Mouse (Mus musculus) forebrain, embryonic 11.5 days (tissue): Measurements from ENCODE around the gene Hist1h2aa. TPM values are rescaled to one million over a fixed set of nuclear protein-coding genes. Genes with fewer than 3 reads are reported as not detected.

ENCODE experiments used
- ATAC-seq: fragments of 200-750 bp; cut with Nextera tagmentation; replicated peaks from 2 replicates; pipeline ENCODE4 v1.8.0; 2017; ENCODE audit warnings: moderate TSS enrichment; ENCODE audit not compliant: low FRiP score
- DNase-seq: peaks from one replicate; pipeline ENCODE4 v3.0.0-alpha.2; 2017; ENCODE audit warnings: low spot score
- H3K27ac ChIP-seq: fragments of 300-500 bp; sonication (generic); 2 replicates; pipeline ENCODE4 v1.5.1; 2014; ENCODE audit warnings: low read depth, low read length
- H3K27me3 ChIP-seq: fragments of 300-500 bp; sonication (generic); 2 replicates; pipeline ENCODE4 v1.6.1; 2014; ENCODE audit warnings: mild to moderate bottlenecking, low read length, mixed read lengths; ENCODE audit not compliant: control insufficient read depth, insufficient read depth
- H3K36me3 ChIP-seq: fragments of 300-500 bp; sonication (generic); 2 replicates; pipeline ENCODE4 v1.6.1; 2014; ENCODE audit warnings: mild to moderate bottlenecking, low read length, moderate library complexity, mixed read lengths; ENCODE audit not compliant: control insufficient read depth, insufficient read depth
- H3K4me1 ChIP-seq: fragments of 300-500 bp; sonication (generic); replicated peaks from 2 replicates; pipeline ENCODE4 v1.6.1; 2014; ENCODE audit warnings: low read length, mixed read lengths; ENCODE audit not compliant: control insufficient read depth, insufficient read depth
- H3K4me2 ChIP-seq: fragments of 300-500 bp; sonication (generic); 2 replicates; pipeline ENCODE4 v1.6.1; 2014; ENCODE audit warnings: low read depth, mild to moderate bottlenecking, low read length, moderate library complexity, mixed read lengths; ENCODE audit not compliant: severe bottlenecking
- H3K4me3 ChIP-seq: fragments of 300-500 bp; sonication (generic); 2 replicates; pipeline ENCODE4 v1.5.1; 2014; ENCODE audit warnings: low read depth, low read length
- H3K9ac ChIP-seq: fragments of 300-500 bp; sonication (generic); 2 replicates; pipeline ENCODE4 v1.6.1; 2014; ENCODE audit warnings: low read length
- H3K9me3 ChIP-seq: fragments of 300-500 bp; sonication (generic); 2 replicates; pipeline ENCODE4 v1.6.1; 2016; ENCODE audit warnings: low read length, mixed read lengths; ENCODE audit not compliant: control insufficient read depth
- WGBS: fragments of 180-500 bp; shearing (Covaris S2); extraction: QIAGEN DNeasy Blood & Tissue Kit; methylation state at CpG from one replicate; pipeline ENCODE4 v1.1.7; 2014; 5-methylcytosine and 5-hydroxymethylcytosine counted together
- polyA plus RNA-seq: library from polyadenylated mRNA; unstranded; fragments of >200 nt; fragmentation: Nextera tagmentation; extraction: Ambion mirVana; gene quantifications from 2 replicates; pipeline ENCODE4 v1.2.1, GENCODE M21; 2014

Gene Hist1h2aa
- polyA plus RNA-seq, 1 experiment from 2014 or later = not detected

- Histone ChIP-seq H3K9ac (no peak overlapping the region), H3K9me3 (no peaks in the 10 kb centered on the region), H3K4me2 (no peak overlapping the region), H3K36me3 (no peaks in the 10 kb centered on the region), H3K27ac (no peak overlapping the region), H3K27me3 (no peaks in the 10 kb centered on the region), H3K4me1 (no peaks in the 10 kb centered on the region), H3K4me3 (no peak overlapping the region)
- WGBS = 92% methylated on average over 5 of the region's 5 CpGs
- DNase-seq (no peak), ATAC-seq (no peak)
Measured at GRCm38 (mm10) chr13:23911335-23911734, 22.9 kb upstream of the Hist1h2aa start.

GRCm38 (mm10) chr13:23913791-23914306 is 20.4 kb upstream of the Hist1h2aa start:
- Histone ChIP-seq H3K27ac (no peak overlapping the region), H3K4me2 (no peak overlapping the region), H3K27me3 (no peaks in the 10 kb centered on the region), H3K9me3 (no peaks in the 10 kb centered on the region), H3K4me1 (no peaks in the 10 kb centered on the region), H3K4me3 (no peak overlapping the region), H3K36me3 (no peaks in the 10 kb centered on the region), H3K9ac (no peak overlapping the region)
- ATAC-seq = no peak
- WGBS = 64% methylated on average over 6 of the region's 6 CpGs
- DNase-seq = no peak

- no peaks in the 10 kb centered on the region for H3K36me3 ChIP-seq
- WGBS = 75% methylated on average over 9 of the region's 9 CpGs
- H3K4me2 ChIP-seq = no peak within 1 kb of the TSS
- no peak within 1 kb of the TSS for H3K9ac ChIP-seq
- DNase-seq = no peak
- H3K4me1 ChIP-seq = no peaks in the 10 kb centered on the region
- H3K4me3 ChIP-seq = no peak within 1 kb of the TSS
- H3K27ac ChIP-seq = no peak within 1 kb of the TSS
- H3K9me3 ChIP-seq = no peaks in the 10 kb centered on the region
- no peak for ATAC-seq
- no peaks in the 10 kb centered on the region for H3K27me3 ChIP-seq
Measured at GRCm38 (mm10) chr13:23914376-23915167, 19.7 kb upstream of the Hist1h2aa start, which contains the start of gene Slc17a4. Gene Slc17a4 (minus strand): TSS chr13:23915009.

- H3K36me3 ChIP-seq = no peaks in the 10 kb centered on the region
- no peaks in the 10 kb centered on the region for H3K9me3 ChIP-seq
- 92% methylated on average over 1 of the region's 1 CpGs for WGBS
- no peak overlapping the region for H3K27ac ChIP-seq
- no peaks in the 10 kb centered on the region for H3K4me1 ChIP-seq
- no peak overlapping the region for H3K9ac ChIP-seq
- H3K4me3 ChIP-seq = no peak overlapping the region
- H3K4me2 ChIP-seq = no peak overlapping the region
- DNase-seq (no peak), ATAC-seq (no peak)
- no peaks in the 10 kb centered on the region for H3K27me3 ChIP-seq
Measured at GRCm38 (mm10) chr13:23916132-23916531, 18.1 kb upstream of the Hist1h2aa start.

GRCm38 (mm10) chr13:23917674-23918073 is 16.6 kb upstream of the Hist1h2aa start:
- Histone ChIP-seq H3K27ac (no peak overlapping the region), H3K9me3 (no peaks in the 10 kb centered on the region), H3K4me1 (no peaks in the 10 kb centered on the region), H3K4me3 (no peak overlapping the region), H3K4me2 (no peak overlapping the region), H3K36me3 (no peaks in the 10 kb centered on the region), H3K27me3 (no peaks in the 10 kb centered on the region), H3K9ac (no peak overlapping the region)
- WGBS = 80% methylated on average over 4 of the region's 4 CpGs
- DNase-seq (no peak), ATAC-seq (no peak)

GRCm38 (mm10) chr13:23925792-23926191 is 8.5 kb upstream of the Hist1h2aa start:
- Histone ChIP-seq H3K4me1 (no peaks in the 10 kb centered on the region), H3K9ac (no peak overlapping the region), H3K9me3 (no peaks in the 10 kb centered on the region), H3K27ac (no peak overlapping the region), H3K36me3 (no peaks in the 10 kb centered on the region), H3K27me3 (no peaks in the 10 kb centered on the region), H3K4me3 (no peak overlapping the region), H3K4me2 (no peak overlapping the region)
- no peak for DNase-seq
- ATAC-seq = no peak
- WGBS = 68% methylated on average over 2 of the region's 2 CpGs

- no peak for DNase-seq
- Histone ChIP-seq H3K4me2 (no peak overlapping the region), H3K4me3 (no peak overlapping the region), H3K36me3 (no peaks in the 10 kb centered on the region), H3K27ac (no peak overlapping the region), H3K27me3 (no peaks in the 10 kb centered on the region), H3K4me1 (no peaks in the 10 kb centered on the region), H3K9me3 (no peaks in the 10 kb centered on the region), H3K9ac (no peak overlapping the region)
- WGBS = 69% methylated on average over 3 of the region's 3 CpGs
- ATAC-seq = no peak
Measured at GRCm38 (mm10) chr13:23928637-23929036, 5.6 kb upstream of the Hist1h2aa start.

GRCm38 (mm10) chr13:23930461-23930860 is 3.8 kb upstream of the Hist1h2aa start:
- Histone ChIP-seq H3K4me2 (no peak overlapping the region), H3K27ac (no peak overlapping the region), H3K27me3 (no peaks in the 10 kb centered on the region), H3K36me3 (no peaks in the 10 kb centered on the region), H3K9me3 (no peaks in the 10 kb centered on the region), H3K4me3 (no peak overlapping the region), H3K4me1 (no peaks in the 10 kb centered on the region), H3K9ac (no peak overlapping the region)
- no peak for ATAC-seq
- DNase-seq = no peak
- 93% methylated on average over 9 of the region's 9 CpGs for WGBS

GRCm38 (mm10) chr13:23930904-23931303 is 3.4 kb upstream of the Hist1h2aa start:
- Histone ChIP-seq H3K4me1 (no peaks in the 10 kb centered on the region), H3K9me3 (no peaks in the 10 kb centered on the region), H3K27me3 (no peaks in the 10 kb centered on the region), H3K36me3 (no peaks in the 10 kb centered on the region), H3K27ac (no peak overlapping the region), H3K4me2 (no peak overlapping the region), H3K9ac (no peak overlapping the region), H3K4me3 (no peak overlapping the region)
- WGBS = 79% methylated on average over 11 of the region's 11 CpGs
- DNase-seq = no peak
- ATAC-seq = no peak
